Comparison of ENCODE assay signal across 8 mouse cellular contexts in genomic region chr5:25436081-25436480, GRCm38 (mm10).
DNase-seq lines count a peak whose midpoint lies in the region; ATAC-seq lines count a peak whose summit lies in the region.

No protein-coding gene starts in this region.

- intact Hi-C loops in left cerebral cortex, postnatal 4 days (cut with DNase I): no loop called here

- DNase-seq in urinary bladder, postnatal 25 days (ENCODE audit: low spot score): peak; percentile 16
- DNase-seq in urinary bladder, postnatal 10 days (ENCODE audit: low spot score): no peak
- DNase-seq in c-Kit-positive CD71-positive TER-119-negative erythroid progenitor cells, embryonic 14.5 days (ENCODE audit: low read depth): peak; percentile 54
- DNase-seq in forelimb bud, embryonic 11.5 days (ENCODE audit: low read depth, low spot score): peak; percentile 54
- DNase-seq in left cerebral cortex, postnatal 4 days: peak; percentile 36
- peak; percentile 30 for DNase-seq in neural tube, embryonic 10.5 days (ENCODE audit: extremely low spot score, low spot score)
- DNase-seq in thymus, postnatal 14 days: peak; percentile 58

- ATAC-seq in inflammation-experienced regulatory T-cells, adult 6 months: peak; percentile 97
